Mouse (Mus musculus): Measurements from ENCODE around the gene Fyb. TPM values are rescaled to one million over a fixed set of nuclear protein-coding genes. Genes with fewer than 3 reads are reported as not detected.

Fyb gene
- polyA plus RNA-seq, 1 experiment from 2014 or later = 1.3 TPM

DNA sequence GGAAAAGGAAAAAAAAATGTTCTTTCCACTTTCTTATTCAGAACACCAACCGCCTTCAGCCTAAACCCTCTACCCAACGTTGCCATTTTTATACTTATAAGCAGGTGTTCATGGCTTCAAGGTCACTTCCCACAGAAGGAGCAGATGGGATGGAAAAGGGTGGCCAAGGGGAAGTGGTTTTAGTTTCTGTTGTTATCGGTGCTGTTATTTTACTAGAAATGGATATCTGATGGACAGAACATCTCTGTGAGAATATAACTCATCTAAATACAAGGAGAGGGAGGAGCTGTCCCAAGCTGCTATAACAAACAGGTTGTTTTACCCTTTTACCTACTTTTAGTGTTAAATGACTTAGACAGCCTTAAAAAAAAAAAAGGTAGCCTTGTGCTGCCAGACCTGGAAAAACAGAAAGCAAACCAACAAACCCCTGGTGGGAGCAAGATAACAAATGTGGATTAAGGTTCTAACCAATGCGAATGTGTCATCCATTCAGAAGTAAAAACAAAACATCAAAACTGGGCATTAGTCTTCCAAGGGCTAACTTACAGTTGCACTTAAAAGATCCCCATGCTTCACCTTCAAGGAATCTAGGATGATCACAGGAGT lies 68.3 kb downstream of the Fyb start:
- H3K27me3 ChIP-seq = no peaks in the 10 kb centered on the region
- in situ Hi-C loops (cut with MboI; ENCODE audit: low pct_unique_long_range_greater_than_20kb) = no loop called here
- no peak for DNase-seq (ENCODE audit: low read depth, low spot score)
- ATAC-seq = no peak
- TF ChIP-seq CTCF (IDR thresholded peaks at IDR 0.05) = no peak
- ChIA-PET CTCF (no interaction called here), POLR2A (interaction anchor here (0.6 kb wide), 1 partner anchor 14 kb away, joined by 5 read pairs; no protein-coding TSS in a partner anchor)

- no peaks in the 10 kb centered on the region for H3K27me3 ChIP-seq
- ATAC-seq (no peak), DNase-seq (ENCODE audit: low read depth, low spot score) (no peak)
- ChIA-PET POLR2A (no interaction called here), CTCF (no interaction called here)
- in situ Hi-C loops (cut with MboI; ENCODE audit: low pct_unique_long_range_greater_than_20kb) = no loop called here
- no peak for TF ChIP-seq CTCF (IDR thresholded peaks at IDR 0.05)
Observed at GRCm38 (mm10) chr15:6591527-6591926, 68.9 kb downstream of the Fyb start.

- POLR2A ChIA-PET = no interaction called here
- no peak for ATAC-seq
- TF ChIP-seq CTCF (IDR thresholded peaks at IDR 0.05) = no peak
- CTCF ChIA-PET = interaction anchor here (0.7 to 1.5 kb wide), 2 partner anchors 9 to 10 kb away, joined by 3 to 4 read pairs; no protein-coding TSS in a partner anchor
- in situ Hi-C loops (cut with MboI; ENCODE audit: low pct_unique_long_range_greater_than_20kb) = no loop called here
- no peaks in the 10 kb centered on the region for H3K27me3 ChIP-seq
- DNase-seq (ENCODE audit: low read depth, low spot score) = no peak
Observed at GRCm38 (mm10) chr15:6592561-6593253, 70.1 kb downstream of the Fyb start.

GRCm38 (mm10) chr15:6593254-6593623 lies 70.6 kb downstream of the Fyb start:
- ATAC-seq = no peak
- no peak for TF ChIP-seq CTCF (IDR thresholded peaks at IDR 0.05)
- ChIA-PET POLR2A (no interaction called here), CTCF (interaction anchor here (0.7 to 1.5 kb wide), 2 partner anchors 10 to 11 kb away, joined by 3 to 4 read pairs; no protein-coding TSS in a partner anchor)
- in situ Hi-C loops (cut with MboI; ENCODE audit: low pct_unique_long_range_greater_than_20kb) = no loop called here
- no peaks in the 10 kb centered on the region for H3K27me3 ChIP-seq
- DNase-seq (ENCODE audit: low read depth, low spot score) = no peak

- ATAC-seq (no peak), DNase-seq (ENCODE audit: low read depth, low spot score) (no peak)
- in situ Hi-C loops (cut with MboI; ENCODE audit: low pct_unique_long_range_greater_than_20kb) = no loop called here
- POLR2A ChIA-PET = interaction anchor here (0.6 kb wide), 1 partner anchor 337 kb away, joined by 3 read pairs; no protein-coding TSS in a partner anchor
- CTCF ChIA-PET = interaction anchor here (1.4 kb wide), 1 partner anchor 23 kb away, joined by 3 read pairs; no protein-coding TSS in a partner anchor
- H3K27me3 ChIP-seq = no peaks in the 10 kb centered on the region
- TF ChIP-seq CTCF (IDR thresholded peaks at IDR 0.05) = no peak
Observed at GRCm38 (mm10) chr15:6598626-6599025, 76.0 kb downstream of the Fyb start.

- ChIA-PET CTCF (no interaction called here), POLR2A (no interaction called here)
- in situ Hi-C loops (cut with MboI; ENCODE audit: low pct_unique_long_range_greater_than_20kb) = no loop called here
- TF ChIP-seq CTCF (IDR thresholded peaks at IDR 0.05) = no peak
- H3K27me3 ChIP-seq = no peaks in the 10 kb centered on the region
- DNase-seq (ENCODE audit: low read depth, low spot score) (no peak), ATAC-seq (no peak)
Observed at GRCm38 (mm10) chr15:6600314-6600713, 77.7 kb downstream of the Fyb start.

DNA sequence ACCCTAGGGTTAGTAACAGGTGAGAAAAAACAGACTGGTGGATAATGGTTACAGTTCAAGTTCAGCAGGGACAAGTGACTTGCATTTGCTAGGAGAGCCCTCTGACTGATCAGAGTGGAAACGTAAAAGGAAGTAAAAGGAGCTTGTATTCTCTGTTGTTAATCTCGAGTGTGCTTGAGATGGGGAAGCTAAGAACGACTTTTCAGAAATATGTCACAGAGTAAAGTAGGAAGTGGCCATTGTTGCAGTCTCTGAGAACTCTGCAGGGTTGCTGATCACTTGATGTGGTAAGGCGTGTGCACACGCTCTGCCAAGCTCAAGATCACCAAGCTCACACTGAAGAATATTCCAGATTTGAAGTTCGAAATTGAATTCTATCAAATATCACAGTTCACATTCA lies 78.7 kb downstream of the Fyb start:
- ATAC-seq (no peak), DNase-seq (ENCODE audit: low read depth, low spot score) (no peak)
- in situ Hi-C loops (cut with MboI; ENCODE audit: low pct_unique_long_range_greater_than_20kb) = no loop called here
- no peaks in the 10 kb centered on the region for H3K27me3 ChIP-seq
- ChIA-PET CTCF (no interaction called here), POLR2A (no interaction called here)
- TF ChIP-seq CTCF (IDR thresholded peaks at IDR 0.05) = no peak

GRCm38 (mm10) chr15:6602003-6602402 lies 79.3 kb downstream of the Fyb start:
- H3K27me3 ChIP-seq = no peaks in the 10 kb centered on the region
- in situ Hi-C loops (cut with MboI; ENCODE audit: low pct_unique_long_range_greater_than_20kb) = no loop called here
- DNase-seq (ENCODE audit: low read depth, low spot score) (no peak), ATAC-seq (no peak)
- CTCF ChIA-PET = interaction anchor here (1.0 to 1.2 kb wide), 2 partner anchors 20 to 31 kb away, joined by 3 to 4 read pairs; no protein-coding TSS in a partner anchor
- TF ChIP-seq CTCF (IDR thresholded peaks at IDR 0.05) = no peak
- POLR2A ChIA-PET = no interaction called here

GRCm38 (mm10) chr15:6610703-6611102 lies 88.0 kb downstream of the Fyb start:
- ATAC-seq = no peak
- in situ Hi-C loops (cut with MboI; ENCODE audit: low pct_unique_long_range_greater_than_20kb) = no loop called here
- no peaks in the 10 kb centered on the region for H3K27me3 ChIP-seq
- DNase-seq (ENCODE audit: low read depth, low spot score) = no peak
- ChIA-PET CTCF (interaction anchor here (0.7 to 1.2 kb wide), 2 partner anchors 14 to 24 kb away, joined by 3 read pairs; no protein-coding TSS in a partner anchor), POLR2A (no interaction called here)
- no peak for TF ChIP-seq CTCF (IDR thresholded peaks at IDR 0.05)

DNA sequence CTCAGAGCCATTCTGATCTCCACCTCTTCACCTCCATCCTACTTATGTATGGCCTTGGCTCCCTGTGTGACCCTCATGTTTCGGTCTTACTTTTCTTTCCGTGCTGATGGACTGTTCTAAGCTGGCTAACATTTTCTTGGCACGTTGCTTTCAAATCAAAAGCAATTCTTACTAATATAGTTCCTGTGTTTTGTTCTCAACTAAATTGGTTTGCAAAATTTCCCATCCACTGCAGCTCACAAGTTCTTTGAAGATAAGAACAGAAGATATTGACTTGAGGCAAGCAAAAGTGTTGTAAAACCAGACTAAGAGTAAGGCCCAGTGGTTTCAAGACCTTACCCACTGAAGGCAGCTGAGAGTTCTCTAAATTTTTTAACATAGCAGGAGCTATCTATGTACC lies 90.2 kb downstream of the Fyb start:
- no peaks in the 10 kb centered on the region for H3K27me3 ChIP-seq
- ATAC-seq (no peak), DNase-seq (ENCODE audit: low read depth, low spot score) (no peak)
- ChIA-PET POLR2A (no interaction called here), CTCF (interaction anchor here (1.2 kb wide), 1 partner anchor 176 kb away, joined by 3 read pairs; no protein-coding TSS in a partner anchor)
- TF ChIP-seq CTCF (IDR thresholded peaks at IDR 0.05) = no peak
- in situ Hi-C loops (cut with MboI; ENCODE audit: low pct_unique_long_range_greater_than_20kb) = no loop called here

DNA sequence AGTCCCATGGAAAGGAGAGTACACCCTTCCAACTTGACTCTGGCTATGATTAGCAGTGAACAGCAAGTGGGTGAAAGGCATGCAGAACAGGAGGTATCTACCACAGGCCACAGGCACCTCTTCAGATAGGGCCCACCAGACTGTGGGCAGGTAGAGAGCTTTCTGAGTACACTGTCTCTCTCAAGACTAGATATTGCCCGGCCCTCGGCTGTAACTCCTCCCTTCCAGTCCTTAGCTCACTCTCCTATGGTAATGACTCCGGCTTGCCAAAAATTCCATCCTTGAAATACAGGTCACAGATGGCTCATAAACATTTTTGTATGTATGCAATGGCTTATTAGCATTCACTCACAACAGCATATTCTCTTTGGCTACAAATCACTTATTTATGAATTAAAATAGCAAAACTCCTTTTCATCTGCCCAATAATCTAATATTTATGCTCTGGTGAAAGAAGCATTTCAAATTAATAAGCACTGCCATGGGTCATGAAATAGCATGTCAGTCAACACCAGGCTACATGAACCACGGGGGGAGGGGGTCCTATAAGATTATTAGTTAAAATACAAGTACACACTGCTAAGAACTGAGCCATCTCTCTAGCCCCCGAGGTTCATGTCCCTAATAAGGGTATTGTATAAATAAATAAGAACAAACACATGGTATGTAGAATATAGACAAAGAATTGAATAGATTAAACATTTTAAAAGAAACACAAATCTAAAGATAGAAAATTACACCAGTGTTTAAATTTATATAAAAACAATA lies 93.9 kb downstream of the Fyb start:
- DNase-seq (ENCODE audit: low read depth, low spot score) = no peak
- ATAC-seq = no peak
- ChIA-PET CTCF (no interaction called here), POLR2A (no interaction called here)
- TF ChIP-seq CTCF (IDR thresholded peaks at IDR 0.05) = no peak
- no peaks in the 10 kb centered on the region for H3K27me3 ChIP-seq
- in situ Hi-C loops (cut with MboI; ENCODE audit: low pct_unique_long_range_greater_than_20kb) = no loop called here

Data from Patski (cell line).